Comparison of ENCODE assay signal across 8 mouse cellular contexts in the genomic region with DNA sequence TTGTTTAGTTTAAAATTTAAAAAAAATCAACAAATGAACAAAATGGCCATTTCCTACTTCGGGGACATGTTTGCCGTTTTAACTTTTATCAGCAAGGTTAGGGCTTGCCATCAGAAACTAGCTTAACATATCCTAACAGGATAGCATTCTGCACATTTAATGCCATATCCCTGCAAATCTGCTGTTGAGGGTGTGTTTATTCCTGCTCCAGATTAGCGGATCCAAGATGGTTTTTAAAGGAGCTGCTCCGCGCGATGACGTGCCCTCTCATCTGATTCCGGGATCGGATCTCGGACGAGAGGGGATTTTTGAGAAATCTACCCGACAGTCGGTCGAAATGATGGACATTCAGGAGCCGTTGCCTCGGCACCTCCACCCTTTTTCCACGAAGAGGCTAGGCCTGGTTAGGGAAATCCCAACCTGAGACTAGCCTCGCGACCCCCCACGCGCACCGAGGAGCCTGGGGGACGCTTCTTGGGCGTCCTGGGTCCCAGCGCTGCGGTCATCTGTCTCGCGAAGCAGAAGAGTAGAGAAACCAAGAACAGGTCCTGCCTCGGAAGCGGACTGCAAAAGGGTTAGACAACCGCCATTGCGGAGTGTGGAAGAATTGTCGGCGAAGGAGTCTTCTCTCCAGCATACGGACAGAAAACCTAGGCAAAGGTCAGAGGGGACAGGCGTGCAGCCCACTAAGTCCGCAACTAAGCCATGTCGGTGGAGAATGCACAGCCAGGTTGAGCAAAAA. TPM values are rescaled to one million over a fixed set of nuclear protein-coding genes. Genes with fewer than 3 reads are reported as not detected.
DNase-seq lines count a peak whose midpoint lies in the region; ATAC-seq and TF ChIP-seq lines count a peak whose summit lies in the region.

No protein-coding gene starts in this region.

- no peaks in the 10 kb centered on the region for H3K9me3 ChIP-seq in heart, embryonic 10.5 days
- no peaks in the 10 kb centered on the region for H3K9me3 ChIP-seq in limb, embryonic 13.5 days
- no peaks in the 10 kb centered on the region for H3K9me3 ChIP-seq in stomach, postnatal 0 days (ENCODE audit: control insufficient read depth, low read length)

- H3K27me3 ChIP-seq in heart, embryonic 10.5 days (ENCODE audit: insufficient read depth, poor library complexity, severe bottlenecking) = peaks cover 98% of the 10 kb centered on the region
- peaks cover 99% of the 10 kb centered on the region for H3K27me3 ChIP-seq in limb, embryonic 13.5 days
- peaks cover 16% of the 10 kb centered on the region; the same call in 1 of the 2 replicates for H3K27me3 ChIP-seq in stomach, postnatal 0 days (ENCODE audit: control insufficient read depth, insufficient read depth, low read length)

- peaks cover 15% of the 10 kb centered on the region for H3K4me1 ChIP-seq in heart, embryonic 10.5 days
- peaks cover 20% of the 10 kb centered on the region for H3K4me1 ChIP-seq in limb, embryonic 13.5 days
- no peaks in the 10 kb centered on the region for H3K4me1 ChIP-seq in stomach, postnatal 0 days (replicated peaks; ENCODE audit: control insufficient read depth, insufficient read depth)

- no peaks in the 10 kb centered on the region for H3K36me3 ChIP-seq in heart, embryonic 10.5 days
- no peaks in the 10 kb centered on the region for H3K36me3 ChIP-seq in limb, embryonic 13.5 days
- no peaks in the 10 kb centered on the region for H3K36me3 ChIP-seq in stomach, postnatal 0 days (ENCODE audit: control insufficient read depth, insufficient read depth, low read length)

- 1% methylated on average over 38 of the region's 38 CpGs for whole genome bisulfite sequencing in heart, embryonic 10.5 days
- 1% methylated on average over 38 of the region's 38 CpGs for WGBS in limb, embryonic 13.5 days
- 5% methylated on average over 38 of the region's 38 CpGs for WGBS in stomach, postnatal 0 days

- no peak overlapping the region for H3K9ac ChIP-seq in limb, embryonic 13.5 days
- H3K9ac ChIP-seq in stomach, postnatal 0 days (ENCODE audit: low read length) = peak overlapping the region; percentile 35; the same call in 1 of the 2 replicates

- peak; percentile 77 for DNase-seq in heart, embryonic 10.5 days (ENCODE audit: low spot score)
- DNase-seq in heart, adult 8-10 months (ENCODE audit: low spot score) = no peak
- peak; percentile 31 for DNase-seq in retina, embryonic 14.5 days (ENCODE audit: low spot score)
- DNase-seq in retina, postnatal 1 day = no peak
- DNase-seq in stomach, postnatal 0 days (ENCODE audit: low spot score) = no peak
- no peak for DNase-seq in adrenal gland, postnatal 36 days

- ATAC-seq in limb, embryonic 13.5 days (ENCODE audit: low FRiP score, low read depth) = no peak
- no peak; the same call in 1 of the 2 replicates for ATAC-seq in stomach, postnatal 0 days (ENCODE audit: low FRiP score, low TSS enrichment)
- ATAC-seq in erythroid progenitor cell, adult 5-6 weeks (replicated peaks; ENCODE audit: low FRiP score, poor library complexity, severe bottlenecking) = no peak

- H3K4me2 ChIP-seq in limb, embryonic 13.5 days (replicated peaks) = peak overlapping the region; percentile 44
- H3K4me2 ChIP-seq in stomach, postnatal 0 days (replicated peaks; ENCODE audit: low read depth) = peak overlapping the region; percentile 56

- TF ChIP-seq CTCF in stomach, postnatal 0 days (IDR thresholded peaks at IDR 0.05; ENCODE audit: low read depth) = no peak

- H3K4me3 ChIP-seq in heart, embryonic 10.5 days = peak overlapping the region; percentile 50
- H3K4me3 ChIP-seq in limb, embryonic 13.5 days = peak overlapping the region; percentile 24
- H3K4me3 ChIP-seq in stomach, postnatal 0 days (ENCODE audit: low read depth, low read length) = peak overlapping the region; percentile 38

- TF ChIP-seq EP300 in stomach, postnatal 0 days (optimal IDR thresholded peaks at IDR 0.05) = no peak

- no peak overlapping the region for H3K27ac ChIP-seq in heart, embryonic 10.5 days
- no peak overlapping the region for H3K27ac ChIP-seq in limb, embryonic 13.5 days
- H3K27ac ChIP-seq in stomach, postnatal 0 days (replicated peaks) = no peak overlapping the region

RNA-seq across cellular contexts. Expression of a gene that starts 8.3 kb away (rescaled TPM):
- polyA plus RNA-seq in heart, embryonic 10.5 days (2016; fragmentation: Nextera tagmentation; extraction: Ambion mirVana) = 0.20 and 0.77 TPM in 2 replicates
- under 1 TPM in 1 of 4 experiments, not detected in 3; 0.20 TPM for total RNA-seq in heart, adult 8-10 months (2022)
- polyA plus RNA-seq in limb, embryonic 13.5 days (2015; fragmentation: Nextera tagmentation; extraction: Ambion mirVana) = 0.29 and 0.47 TPM in 2 replicates
- 11.6 and 14.7 TPM in 2 replicates for polyA plus RNA-seq in stomach, postnatal 0 days (2015; fragmentation: Nextera tagmentation; extraction: Ambion mirVana)
- not detected in 2 replicates for total RNA-seq in erythroid progenitor cell, adult 5-6 weeks (2015; ENCODE audit: low replicate concordance)
- not detected in 2 replicates for total RNA-seq in erythroid progenitor cell, adult 5-6 weeks (2017; ENCODE audit: low replicate concordance)
- total RNA-seq in adrenal gland, postnatal 36 days (2021) = under 1 TPM; 0.26 to 0.53 TPM

Comparison
In these comparisons a context has a peak if more than half of its experiments do, and no peak if none do; other contexts are left out.
1. DNase-seq: peak in heart, embryonic 10.5 days (single experiment) and retina, embryonic 14.5 days (single experiment); none in heart, adult 8-10 months (single experiment), retina, postnatal 1 day (single experiment), stomach, postnatal 0 days (single experiment) and adrenal gland, postnatal 36 days (0 of 2).
2. Peak in every context shown above with its lines, with median percentiles within 50 percentile points of each other: H3K4me3 ChIP-seq.